Mouse (Mus musculus) kidney, postnatal 10 days (tissue): Measurements from ENCODE around the gene Sar1b.
"Not testable (repeated sequence)": the region's sequence is repeated elsewhere in the genome, so short reads cannot be mapped to it uniquely, and the experiment has no call there.

ENCODE experiments used
- DNase-seq: peaks from one replicate; pipeline ENCODE4 v3.0.0; 2021; ENCODE audit warnings: mixed read lengths

Gene Sar1b

DNA sequence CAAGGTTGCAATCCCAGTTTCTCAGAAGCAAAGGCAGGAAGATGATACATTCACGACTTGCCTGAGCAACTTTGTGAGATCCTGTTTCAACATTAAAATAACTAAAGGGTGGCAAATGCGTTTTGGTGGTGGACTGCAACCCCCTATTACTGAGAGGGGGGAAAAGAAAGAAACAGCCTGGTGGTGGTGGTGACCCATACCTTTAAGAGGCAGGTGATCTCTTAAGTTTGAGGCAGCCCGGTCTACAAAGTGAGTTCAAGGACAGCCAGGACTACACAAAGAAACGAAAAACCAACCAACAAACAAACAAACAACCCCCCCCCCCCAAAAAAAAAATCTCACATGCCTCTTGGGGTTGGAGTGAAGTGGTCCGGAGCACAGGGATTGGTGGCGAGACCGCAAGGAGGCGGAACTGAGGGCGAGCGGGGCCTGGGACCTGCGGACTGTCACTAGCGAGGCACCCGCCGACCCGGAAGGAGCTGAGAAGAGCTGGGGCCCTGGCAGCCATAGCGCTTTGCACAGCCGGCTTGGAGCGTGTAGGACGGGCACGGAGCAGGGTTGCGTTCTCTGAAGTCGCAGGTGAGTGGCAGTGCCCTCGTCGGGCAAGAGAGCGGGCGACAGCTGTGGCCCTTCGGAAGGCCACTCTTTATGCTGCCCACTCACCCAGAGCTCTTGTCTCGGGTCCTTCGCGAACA is at the start of gene Sar1b, which contains the start of gene Sec24a:
Sar1b (plus strand) TSS at position 475 of the 695 bp plus-strand sequence.
Sec24a (minus strand) TSS at position 422 of the 695 bp plus-strand sequence.
- DNase-seq = peak; percentile 91

GRCm38 (mm10) chr11:51721066-51721465 is 42.4 kb upstream of the Sar1b start:
- no peak for DNase-seq

DNA sequence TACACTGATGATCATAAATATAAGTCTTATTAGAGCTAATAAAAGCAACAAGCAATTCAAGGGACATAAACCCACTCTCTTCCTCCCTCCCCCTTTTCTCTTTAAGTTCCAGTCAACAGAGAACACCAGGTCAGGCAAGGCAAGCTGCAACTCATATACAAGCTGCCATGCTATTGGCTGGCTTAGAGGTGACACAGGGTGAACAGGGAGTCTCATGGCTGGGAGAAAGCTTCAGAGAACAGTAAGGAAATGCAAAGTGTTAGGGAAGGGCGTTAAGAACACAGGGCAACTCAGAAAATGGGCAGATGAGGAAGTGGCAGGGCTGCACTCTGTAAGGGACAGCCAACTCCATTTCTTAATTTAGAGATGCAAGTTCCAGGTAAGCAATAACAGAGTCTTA is 30.6 kb upstream of the Sar1b start:
- no peak for DNase-seq

- DNase-seq = not testable (repeated sequence)
Measured at GRCm38 (mm10) chr11:51734218-51734617, 29.3 kb upstream of the Sar1b start.

GRCm38 (mm10) chr11:51738651-51739403 is 24.7 kb upstream of the Sar1b start:
- DNase-seq = no peak

- no peak for DNase-seq
Measured at GRCm38 (mm10) chr11:51740701-51741100, 22.8 kb upstream of the Sar1b start.

- DNase-seq = no peak
Measured at GRCm38 (mm10) chr11:51746096-51746495, 17.4 kb upstream of the Sar1b start.

DNA sequence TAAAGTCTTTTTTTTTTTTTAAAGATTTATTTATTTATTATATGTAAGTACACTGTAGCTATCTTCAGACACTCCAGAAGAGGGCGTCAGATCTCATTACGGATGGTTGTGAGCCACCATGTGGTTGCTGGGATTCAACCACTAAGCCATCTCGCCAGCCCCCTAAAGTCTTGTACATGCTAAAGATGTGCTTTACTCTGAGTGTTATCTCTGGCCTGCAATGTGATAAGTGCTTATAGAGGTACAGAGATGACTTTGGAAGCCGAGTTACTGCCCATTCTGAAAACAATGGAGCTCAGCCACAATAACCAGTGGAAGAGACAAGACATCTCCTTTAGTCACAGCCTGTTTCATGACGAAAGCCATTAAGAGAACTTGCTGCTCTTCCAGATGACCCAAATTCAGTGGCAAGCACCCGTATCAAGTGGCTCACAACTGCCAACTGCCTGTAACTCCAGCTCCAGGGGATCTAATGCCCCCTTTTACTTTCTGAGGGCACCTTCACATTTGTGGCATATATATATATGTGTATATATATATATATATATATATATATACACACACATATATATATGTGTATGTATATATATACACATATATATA is 11.8 kb upstream of the Sar1b start:
- DNase-seq = not testable (repeated sequence)

DNA sequence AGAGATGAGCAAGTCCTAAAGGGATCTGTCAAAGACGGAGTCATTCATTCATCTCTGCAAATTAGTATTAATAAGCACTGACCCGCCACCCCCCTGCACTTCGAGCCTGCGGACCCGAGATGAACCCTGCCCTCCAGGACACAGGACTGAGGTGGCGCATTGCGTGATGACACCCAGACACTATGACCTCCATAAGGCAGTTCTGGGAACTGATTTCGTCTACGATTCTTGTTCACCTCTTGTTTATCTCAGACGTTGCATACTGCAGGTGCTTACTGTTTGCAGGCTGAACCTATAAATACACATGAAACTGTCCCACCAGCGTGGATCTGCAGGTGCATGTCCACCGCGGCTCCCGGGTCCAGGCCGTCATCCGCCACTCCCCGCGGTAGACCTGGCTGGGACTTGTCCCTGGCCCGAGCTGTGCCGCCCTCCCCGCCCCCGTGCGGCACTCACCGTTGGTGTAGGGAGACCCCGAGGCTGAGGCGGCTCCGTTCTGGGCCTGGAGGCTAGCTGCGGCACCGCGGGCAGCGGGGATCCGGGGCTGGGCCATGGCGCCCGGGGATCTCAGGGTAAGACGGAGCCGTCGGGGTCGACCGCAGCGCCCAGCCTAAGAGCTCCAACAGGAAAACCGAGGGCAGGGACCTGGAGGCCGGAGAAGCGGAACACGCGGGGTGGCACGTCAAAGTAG is 7.7 kb upstream of the Sar1b start:
- peak; percentile 69 for DNase-seq

GRCm38 (mm10) chr11:51756352-51756771 is 7.1 kb upstream of the Sar1b start:
- peak; percentile 95 for DNase-seq

GRCm38 (mm10) chr11:51757023-51757422 is 6.5 kb upstream of the Sar1b start:
- DNase-seq = no peak

- no peak for DNase-seq
Measured at GRCm38 (mm10) chr11:51757625-51758024, 5.9 kb upstream of the Sar1b start.

GRCm38 (mm10) chr11:51758207-51758606 is 5.3 kb upstream of the Sar1b start:
- DNase-seq = not testable (repeated sequence)

- DNase-seq = no peak
Measured at GRCm38 (mm10) chr11:51759251-51759650, 4.2 kb upstream of the Sar1b start.

- DNase-seq = no peak
Measured at GRCm38 (mm10) chr11:51759941-51760657, 3.4 kb upstream of the Sar1b start.

GRCm38 (mm10) chr11:51761241-51761640 is 2.2 kb upstream of the Sar1b start:
- DNase-seq = no peak

DNA sequence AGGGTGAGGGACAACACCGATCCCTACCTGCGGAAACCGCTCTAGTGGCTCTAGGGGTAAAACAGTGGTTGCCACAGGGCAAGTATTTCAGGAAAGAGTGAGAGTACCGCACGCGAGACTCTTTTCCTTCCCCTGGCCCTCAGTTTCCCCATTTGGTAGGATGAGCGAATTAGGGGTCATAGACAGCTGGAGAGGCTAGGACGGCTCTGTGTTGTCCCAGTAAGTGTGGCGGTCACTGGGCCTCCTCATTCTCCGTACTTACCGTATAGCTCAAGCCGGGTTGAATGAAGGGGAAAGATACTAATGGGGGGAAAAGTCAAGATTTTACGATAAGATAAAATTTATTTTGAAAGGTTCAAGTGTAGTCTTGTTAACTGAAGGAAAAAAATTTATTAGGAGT is 468 bp downstream of the Sar1b start:
- no peak for DNase-seq

DNA sequence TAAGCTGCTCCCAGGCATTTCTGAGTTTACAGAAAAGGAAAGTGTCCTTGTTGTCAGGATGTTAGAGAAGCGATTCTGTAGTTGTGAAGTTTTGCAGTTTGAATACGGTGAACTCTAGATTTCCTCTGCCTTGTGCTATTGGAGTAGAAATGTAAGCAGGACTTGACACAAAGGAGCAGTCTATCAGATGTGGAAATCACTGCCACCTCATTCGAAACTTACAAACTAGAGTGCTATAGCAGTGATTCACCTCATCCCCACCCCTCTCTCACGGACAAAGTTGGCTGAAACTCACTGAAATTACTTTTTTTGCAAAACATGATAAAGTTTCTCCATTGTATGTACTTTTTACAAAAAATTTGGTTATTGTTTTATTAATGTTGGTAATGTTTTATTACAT is 1.3 kb downstream of the Sar1b start:
- DNase-seq = no peak

DNA sequence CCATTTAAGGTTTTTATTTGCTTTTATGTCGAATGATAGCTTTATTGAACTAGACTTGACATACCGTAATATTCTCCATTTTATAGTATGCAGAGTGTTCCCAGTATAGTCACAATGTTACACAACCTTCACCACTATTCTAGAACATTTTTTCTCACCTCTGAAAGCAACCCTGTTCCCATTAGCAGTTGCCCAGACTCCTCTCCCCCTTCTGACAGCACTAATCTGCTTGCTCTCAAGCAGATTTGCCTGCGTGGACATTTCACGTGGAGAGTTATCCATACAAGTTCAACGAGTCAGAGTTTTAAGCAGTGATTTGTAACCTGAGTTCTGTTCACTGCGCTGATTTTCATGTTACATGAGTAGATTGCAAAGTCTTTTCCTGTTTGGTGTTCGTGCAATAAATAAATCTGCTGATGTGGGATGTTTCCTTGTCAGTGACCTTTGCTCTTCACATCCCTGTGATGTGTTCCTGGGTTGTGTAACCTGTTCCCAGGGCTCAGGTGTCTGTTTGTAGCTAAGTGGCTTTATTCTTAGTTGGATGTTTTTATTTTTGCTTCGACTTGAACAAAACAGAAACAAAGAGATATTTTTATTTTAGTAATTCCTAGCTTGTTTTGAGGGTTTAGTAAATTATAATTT is 4.2 kb downstream of the Sar1b start:
- no peak for DNase-seq

DNA sequence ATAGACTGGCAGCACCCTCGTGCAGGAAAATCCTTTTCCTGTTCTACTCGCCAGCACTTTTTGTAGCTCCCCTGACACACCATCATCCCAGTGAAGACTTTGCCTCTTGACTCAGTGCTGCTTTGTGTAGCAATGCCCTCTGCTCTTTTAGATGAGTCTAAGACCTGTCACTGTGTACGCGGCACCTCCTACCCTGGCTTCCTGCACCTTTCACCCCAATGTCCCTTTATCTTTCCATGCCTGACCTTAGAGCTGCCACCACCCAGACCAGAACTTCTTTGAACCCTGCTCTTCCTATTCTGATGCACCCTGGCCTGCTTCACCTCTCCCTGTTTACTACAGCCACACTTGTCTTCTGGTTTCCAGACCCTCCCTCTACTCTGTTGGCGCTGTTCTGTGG is 4.8 kb downstream of the Sar1b start:
- no peak for DNase-seq

DNA sequence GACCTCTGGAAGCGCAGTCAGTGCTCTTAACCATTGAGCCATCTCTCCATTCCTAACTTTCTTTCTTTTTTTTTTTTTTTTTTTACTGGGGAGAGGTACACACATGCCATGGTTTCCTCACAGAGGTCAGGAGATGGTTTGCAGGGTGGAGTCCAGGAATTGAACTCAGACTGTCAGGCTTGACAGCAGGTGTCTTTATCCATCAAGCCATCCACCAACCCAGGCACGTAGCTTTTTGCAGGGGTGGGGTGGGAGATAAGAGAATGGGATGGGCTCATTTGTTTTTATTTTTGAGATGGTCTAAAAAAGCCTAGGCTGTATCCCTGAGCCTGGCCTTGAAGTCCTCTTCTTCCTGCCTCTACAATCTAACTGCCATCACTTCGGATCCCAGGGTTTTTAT is 12.0 kb downstream of the Sar1b start:
- DNase-seq = no peak

GRCm38 (mm10) chr11:51777478-51777877 is 14.0 kb downstream of the Sar1b start:
- no peak for DNase-seq
